Mouse (Mus musculus) heart, adult 11 months (tissue): Measurements from ENCODE around the gene Fam163b.

Source experiments
- DNase-seq: peaks from one replicate; pipeline ENCODE4 v3.0.0; 2022

Gene Fam163b

GRCm38 (mm10) chr2:27085801-27086200, 56.5 kb downstream of the Fam163b start:
- DNase-seq = no peak

- no peak for DNase-seq
These were observed 57.3 kb downstream of the Fam163b start for GRCm38 (mm10) chr2:27084963-27085362.

- DNase-seq = peak; percentile 97
These were observed 58.4 kb downstream of the Fam163b start for GRCm38 (mm10) chr2:27083761-27084475.

DNA sequence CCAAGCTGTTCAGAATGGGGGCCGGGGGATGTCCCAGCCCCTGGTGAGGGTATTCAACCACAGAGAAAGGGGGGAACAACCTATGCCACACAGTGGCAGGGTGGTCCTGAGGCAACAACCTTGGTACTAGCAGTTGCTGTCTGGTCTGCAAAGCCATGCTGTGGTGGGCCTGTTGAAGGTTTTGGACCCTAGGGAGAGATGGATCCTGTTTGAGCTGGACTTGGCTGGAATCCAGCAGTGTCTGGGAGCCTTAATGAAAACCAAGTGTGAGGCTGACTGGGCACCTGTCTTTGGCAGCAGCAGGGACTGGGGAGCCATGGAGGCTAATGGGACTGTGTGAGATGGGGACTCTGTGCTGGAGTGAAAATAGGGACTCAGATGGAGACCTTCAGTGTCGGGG, 62.6 kb downstream of the Fam163b start:
- DNase-seq = peak; percentile 95

DNA sequence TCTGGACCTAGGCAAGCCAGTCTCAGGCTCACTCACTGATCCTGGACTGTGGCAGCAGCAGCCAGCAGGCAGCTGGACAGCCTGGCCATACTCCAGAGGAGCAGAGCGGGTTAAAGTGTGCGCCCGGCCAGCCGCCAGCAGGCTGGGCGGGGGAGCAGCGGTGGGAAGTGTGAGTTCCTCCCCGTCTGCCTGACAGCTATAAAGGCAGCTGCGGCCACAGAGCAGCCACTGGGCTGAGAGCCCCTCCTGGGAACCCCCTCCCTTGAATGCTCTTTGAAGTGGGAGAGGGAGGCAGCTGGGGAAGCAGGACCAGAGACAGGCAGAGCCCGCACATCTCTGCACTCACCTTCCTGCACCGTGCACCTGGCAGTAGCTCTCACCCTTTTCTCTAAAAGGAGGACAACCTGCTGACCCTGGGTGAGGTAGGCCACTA, 63.1 kb downstream of the Fam163b start, which contains the start of gene Adamtsl2:
Adamtsl2 (plus strand) TSS at position 228 of the 433 bp plus-strand sequence.
- peak; percentile 99 for DNase-seq

- DNase-seq = peak; percentile 95
These were observed 64.0 kb downstream of the Fam163b start for GRCm38 (mm10) chr2:27078312-27078711.

GRCm38 (mm10) chr2:27077655-27078244, 64.5 kb downstream of the Fam163b start:
- DNase-seq = peak; percentile 96

GRCm38 (mm10) chr2:27075485-27075884, 66.8 kb downstream of the Fam163b start:
- peak; percentile 94 for DNase-seq

GRCm38 (mm10) chr2:27074804-27075203, 67.5 kb downstream of the Fam163b start:
- DNase-seq = peak; percentile 96

DNA sequence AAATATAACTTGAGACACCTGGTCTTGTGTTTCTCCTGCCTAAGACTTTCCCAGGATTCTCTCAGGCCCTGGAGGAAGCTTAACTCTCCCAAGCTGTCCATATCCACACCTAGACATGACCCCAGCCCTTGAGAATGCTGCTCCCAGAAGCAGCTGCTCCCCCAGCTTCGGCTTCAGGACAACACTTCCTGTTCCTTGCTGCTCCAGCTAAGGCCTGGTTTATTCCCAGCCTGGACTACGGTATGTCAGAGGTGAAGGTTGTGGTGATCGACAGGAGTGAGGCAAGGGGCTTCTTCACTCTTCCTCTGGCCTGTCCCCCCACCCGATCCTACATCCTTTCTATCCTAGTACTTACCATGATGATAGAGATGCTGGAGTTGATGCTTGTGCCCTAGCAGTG, 68.9 kb downstream of the Fam163b start:
- peak; percentile 80 for DNase-seq

GRCm38 (mm10) chr2:27071978-27072377, 70.3 kb downstream of the Fam163b start, which contains the start of gene Mymk:
TSS of gene Mymk (minus strand) at chr2:27072179.
- DNase-seq = no peak

- DNase-seq = peak; percentile 99
These were observed 71.2 kb downstream of the Fam163b start for GRCm38 (mm10) chr2:27071137-27071536.

DNA sequence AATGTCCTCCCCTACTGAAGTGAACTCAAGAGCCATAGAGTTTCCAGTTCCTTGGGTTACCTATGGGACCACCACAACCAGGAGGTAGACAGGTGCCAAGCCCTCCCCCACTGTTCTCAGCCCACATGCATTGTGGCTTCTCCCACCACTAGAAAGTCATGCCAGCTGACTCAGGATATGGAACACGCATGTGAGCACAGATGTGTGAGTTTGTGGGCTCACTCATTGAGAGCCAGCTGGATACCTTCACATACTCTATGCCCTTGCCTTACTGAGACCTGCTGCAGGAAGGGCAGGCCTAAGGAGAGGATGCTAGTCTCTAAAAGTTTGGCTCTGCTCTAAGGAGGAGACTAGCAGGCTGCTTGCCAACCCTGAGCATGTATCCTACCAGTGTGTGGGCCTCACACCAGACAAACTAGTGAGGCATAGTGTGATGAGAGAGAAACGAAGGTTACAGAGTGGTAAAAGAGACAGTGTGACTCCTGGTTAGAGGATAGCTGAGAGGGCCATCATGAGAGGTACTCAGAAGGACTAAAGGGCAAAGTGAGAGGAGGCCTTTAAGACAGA, 72.0 kb downstream of the Fam163b start:
- no peak for DNase-seq

- DNase-seq = no peak
These were observed 72.6 kb downstream of the Fam163b start for GRCm38 (mm10) chr2:27069646-27070045.

GRCm38 (mm10) chr2:27067996-27068395, 74.3 kb downstream of the Fam163b start:
- DNase-seq = no peak

DNA sequence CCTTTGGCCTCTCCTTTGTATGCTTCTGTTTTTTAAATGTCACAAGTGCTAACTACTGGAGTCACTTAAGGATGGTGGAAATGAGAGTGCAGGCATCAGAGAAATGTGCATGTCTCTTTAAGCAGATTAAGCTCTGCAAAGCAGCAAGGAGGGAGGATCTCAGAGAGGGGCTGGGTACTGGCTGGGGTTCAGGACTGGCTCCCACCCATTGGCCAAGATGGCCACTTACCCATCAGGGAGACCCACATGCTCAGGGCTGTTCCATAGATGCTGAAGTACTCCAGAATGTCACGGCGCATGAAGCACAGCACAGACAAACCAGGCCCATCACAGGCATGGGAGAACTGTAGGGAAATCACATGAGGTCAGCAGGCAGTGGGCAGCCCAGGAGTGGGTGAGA, 75.2 kb downstream of the Fam163b start:
- no peak for DNase-seq
